24 mouse cellular contexts compared by ENCODE assay signal in genomic region chr13:44463675-44464074, GRCm38 (mm10).
A peak's percentile ranks its signal among the peaks of the same experiment; 100 is the strongest.
DNase-seq lines count a peak whose midpoint lies in the region; ATAC-seq lines count a peak whose summit lies in the region.
"Had no signal": no experiment of that assay in that cellular context is flagged by ENCODE, and none has a peak within 500 bp of the region (broad histone marks: within the 10 kb centered on the region; RNA-seq: fewer than 3 reads in every experiment).

No protein-coding gene starts in this region.

- 97% methylated on average over 4 of the region's 4 CpGs for WGBS in forebrain, embryonic 10.5 days
- 96% methylated on average over 4 of the region's 4 CpGs for WGBS in forebrain, embryonic 12.5 days

- peaks cover 16% of the 10 kb centered on the region for H3K4me1 ChIP-seq in forebrain, embryonic 10.5 days
- H3K4me1 ChIP-seq in forebrain, embryonic 12.5 days: peaks cover 5% of the 10 kb centered on the region
- H3K4me1 ChIP-seq: embryonic facial prominence, embryonic 13.5 days; embryonic facial prominence, embryonic 15.5 days had no signal

- H3K9me3 ChIP-seq in forebrain, embryonic 10.5 days: peaks cover 10% of the 10 kb centered on the region
- H3K9me3 ChIP-seq in forebrain, embryonic 12.5 days: peaks cover 6% of the 10 kb centered on the region; the same call in 1 of the 2 replicates
- H3K9me3 ChIP-seq: embryonic facial prominence, embryonic 13.5 days; embryonic facial prominence, embryonic 15.5 days; G1E had no signal

- H3K27me3 ChIP-seq in forebrain, embryonic 10.5 days (ENCODE audit: poor library complexity, severe bottlenecking): no peaks in the 10 kb centered on the region
- H3K27me3 ChIP-seq in forebrain, embryonic 12.5 days: no peaks in the 10 kb centered on the region; the same call in 1 of the 2 replicates
- H3K27me3 ChIP-seq: CH12.LX; embryonic facial prominence, embryonic 13.5 days; embryonic facial prominence, embryonic 15.5 days; Patski had no signal

- ATAC-seq in forebrain, embryonic 12.5 days (ENCODE audit: low FRiP score): no peak
- peak; percentile 47; the same call in 1 of the 2 replicates for ATAC-seq in common myeloid progenitor, adult 5-6 weeks (replicated peaks; ENCODE audit: low read depth, poor library complexity, severe bottlenecking)
- peak; percentile 92 for ATAC-seq in megakaryocyte-erythroid progenitor cell, adult 5-6 weeks (replicated peaks; ENCODE audit: low FRiP score, low TSS enrichment, poor library complexity, severe bottlenecking)
- ATAC-seq: activated CD4-positive, CD25-positive, alpha-beta regulatory T cell, adult 4 months; CD4-positive, CD25-positive, alpha-beta regulatory T cell, adult 4 months; forebrain, embryonic 14.5 days; forebrain, embryonic 16.5 days; Patski had no signal

- 0 out of 2 replicates have a peak overlapping the region, but pooled peaks have one; percentile 15 for H3K27ac ChIP-seq in forebrain, embryonic 10.5 days
- H3K27ac ChIP-seq in forebrain, embryonic 12.5 days: no peak overlapping the region
- H3K27ac ChIP-seq: embryonic facial prominence, embryonic 13.5 days; embryonic facial prominence, embryonic 15.5 days had no signal

- H3K36me3 ChIP-seq in forebrain, embryonic 10.5 days (replicated peaks): no peaks in the 10 kb centered on the region
- no peaks in the 10 kb centered on the region for H3K36me3 ChIP-seq in forebrain, embryonic 12.5 days (replicated peaks)
- H3K36me3 ChIP-seq: embryonic facial prominence, embryonic 13.5 days; embryonic facial prominence, embryonic 15.5 days; G1E had no signal

- no peak overlapping the region for H3K9ac ChIP-seq in forebrain, embryonic 12.5 days
- H3K9ac ChIP-seq: embryonic facial prominence, embryonic 13.5 days; embryonic facial prominence, embryonic 15.5 days had no signal

- no peak overlapping the region for H3K4me2 ChIP-seq in forebrain, embryonic 12.5 days
- H3K4me2 ChIP-seq: embryonic facial prominence, embryonic 13.5 days; embryonic facial prominence, embryonic 15.5 days had no signal

- no peak overlapping the region for H3K4me3 ChIP-seq in forebrain, embryonic 10.5 days
- H3K4me3 ChIP-seq in forebrain, embryonic 12.5 days (replicated peaks): no peak overlapping the region
- H3K4me3 ChIP-seq: embryonic facial prominence, embryonic 13.5 days; embryonic facial prominence, embryonic 15.5 days; erythroblast, embryonic 14.5 days had no signal

- no peak for DNase-seq in forebrain, embryonic 10.5 days (ENCODE audit: extremely low spot score, low spot score)
- no peak for DNase-seq in kidney, adult 9 months
- DNase-seq: adrenal gland, adult 8-10 months; adrenal gland, postnatal 14 days; adrenal gland, postnatal 36 days; B cell, adult 2 months; cerebellum, adult 11-12 months; cerebellum, adult 2 months; cerebellum, adult 9-10 months; cerebellum, postnatal 25 days; embryo, embryonic 11 days had no signal
